Mouse (Mus musculus) hindbrain, embryonic 14.5 days (tissue): ENCODE measurements around the gene Psma6. TPM values are rescaled to one million over a fixed set of nuclear protein-coding genes. Genes with fewer than 3 reads are reported as not detected.

Experiments used
- ATAC-seq: fragments of 200-750 bp; cut with Nextera tagmentation; 2 replicates; pipeline ENCODE4 v1.8.0; 2017; ENCODE audit warnings: moderate number of reproducible peaks, mild to moderate bottlenecking, moderate TSS enrichment, moderate library complexity; ENCODE audit not compliant: low FRiP score
- DNase-seq: peaks from one replicate; pipeline ENCODE4 v3.0.0-alpha.2; 2015; ENCODE audit warnings: low spot score
- H3K27ac ChIP-seq: fragments of 300-500 bp; sonication (generic); 2 replicates; pipeline ENCODE4 v1.5.1; 2014; ENCODE audit warnings: mild to moderate bottlenecking, moderate library complexity
- H3K27me3 ChIP-seq: fragments of 300-500 bp; sonication (generic); 2 replicates; pipeline ENCODE4 v1.6.1; 2014; ENCODE audit warnings: mild to moderate bottlenecking, low read length, mixed read lengths; ENCODE audit not compliant: control insufficient read depth, insufficient read depth
- H3K36me3 ChIP-seq: fragments of 300-500 bp; sonication (generic); replicated peaks from 2 replicates; pipeline ENCODE4 v1.6.1; 2014; ENCODE audit not compliant: control insufficient read depth, insufficient read depth
- H3K4me1 ChIP-seq: fragments of 300-500 bp; sonication (generic); replicated peaks from 2 replicates; pipeline ENCODE4 v1.6.1; 2014; ENCODE audit warnings: antibody characterized with exemption, low read length, mixed read lengths; ENCODE audit not compliant: control insufficient read depth, insufficient read depth
- H3K4me2 ChIP-seq: fragments of 300-500 bp; sonication (generic); replicated peaks from 2 replicates; pipeline ENCODE4 v1.6.1; 2014; ENCODE audit warnings: mild to moderate bottlenecking, moderate library complexity
- H3K4me3 ChIP-seq: fragments of 300-500 bp; sonication (generic); replicated peaks from 2 replicates; pipeline ENCODE4 v1.5.1; 2014; ENCODE audit warnings: mild to moderate bottlenecking, low read length
- H3K9ac ChIP-seq: fragments of 300-500 bp; sonication (generic); 2 replicates; pipeline ENCODE4 v1.6.1; 2014
- H3K9me3 ChIP-seq: fragments of 300-500 bp; sonication (generic); 2 replicates; pipeline ENCODE4 v1.6.1; 2016; ENCODE audit warnings: low read length; ENCODE audit not compliant: control insufficient read depth
- WGBS: fragments of 180-500 bp; shearing (Covaris S2); extraction: QIAGEN DNeasy Blood & Tissue Kit; methylation state at CpG from one replicate; pipeline ENCODE4 v1.1.7; 2014; 5-methylcytosine and 5-hydroxymethylcytosine counted together
- polyA plus RNA-seq: library from polyadenylated mRNA; unstranded; fragments of >200 nt; fragmentation: Nextera tagmentation; extraction: Ambion mirVana; gene quantifications from 2 replicates; pipeline ENCODE4 v1.2.1, GENCODE M21; 2014

Gene Psma6
- polyA plus RNA-seq, 1 experiment from 2014 or later: 442 TPM

GRCm38 (mm10) chr12:55463992-55464845 is 80.2 kb downstream of the Psma6 start:
- Histone ChIP-seq H3K4me2 (peak overlapping the region; percentile 25), H3K4me1 (peaks cover 25% of the 10 kb centered on the region), H3K27ac (peak overlapping the region; percentile 71), H3K27me3 (no peaks in the 10 kb centered on the region), H3K9me3 (no peaks in the 10 kb centered on the region), H3K36me3 (no peaks in the 10 kb centered on the region), H3K9ac (no peak overlapping the region), H3K4me3 (no peak overlapping the region)
- ATAC-seq: peak; percentile 73
- WGBS: 24% methylated on average over 16 of the region's 16 CpGs
- peak; percentile 57 for DNase-seq

GRCm38 (mm10) chr12:55464846-55465361 is 80.9 kb downstream of the Psma6 start:
- ATAC-seq: no peak

GRCm38 (mm10) chr12:55465401-55465983 is 81.5 kb downstream of the Psma6 start:
- Histone ChIP-seq H3K4me3 (no peak overlapping the region), H3K9me3 (no peaks in the 10 kb centered on the region), H3K27ac (peak overlapping the region; percentile 71; the same call in 1 of the 2 replicates), H3K4me1 (peaks cover 25% of the 10 kb centered on the region), H3K27me3 (no peaks in the 10 kb centered on the region), H3K4me2 (no peak overlapping the region), H3K9ac (no peak overlapping the region), H3K36me3 (no peaks in the 10 kb centered on the region)
- ATAC-seq (no peak), DNase-seq (no peak)
- 76% methylated on average over 17 of the region's 17 CpGs for WGBS

More at GRCm38 (mm10) chr12:55464846-55465361, 80.9 kb downstream of the Psma6 start:
- WGBS: 42% methylated on average over 14 of the region's 14 CpGs
- Histone ChIP-seq H3K4me2 (peak overlapping the region; percentile 25; the same call in 1 of the 2 replicates), H3K36me3 (no peaks in the 10 kb centered on the region), H3K4me1 (peaks cover 25% of the 10 kb centered on the region), H3K9me3 (no peaks in the 10 kb centered on the region), H3K9ac (peak overlapping the region; percentile 29; the same call in 1 of the 2 replicates), H3K4me3 (no peak overlapping the region), H3K27me3 (no peaks in the 10 kb centered on the region), H3K27ac (peak overlapping the region; percentile 71)
- no peak for DNase-seq

- Histone ChIP-seq H3K27ac (no peak overlapping the region), H3K27me3 (no peaks in the 10 kb centered on the region), H3K36me3 (no peaks in the 10 kb centered on the region), H3K9ac (no peak overlapping the region), H3K4me1 (peaks cover 25% of the 10 kb centered on the region), H3K9me3 (no peaks in the 10 kb centered on the region), H3K4me3 (no peak overlapping the region), H3K4me2 (no peak overlapping the region)
- 0 out of 2 replicates have a peak, but pooled peaks have one; percentile 25 for ATAC-seq
- DNase-seq: no peak
- WGBS: 40% methylated on average over 7 of the region's 7 CpGs
These were observed 82.2 kb downstream of the Psma6 start for GRCm38 (mm10) chr12:55466088-55466701.

GRCm38 (mm10) chr12:55466816-55467215 is 82.8 kb downstream of the Psma6 start:
- ATAC-seq: no peak
- H3K27ac ChIP-seq: no peak overlapping the region

GRCm38 (mm10) chr12:55467331-55468180 is 83.5 kb downstream of the Psma6 start:
- H3K27ac ChIP-seq: no peak overlapping the region
- ATAC-seq (no peak), DNase-seq (no peak)
- no peaks in the 10 kb centered on the region for H3K9me3 ChIP-seq
- H3K4me3 ChIP-seq: no peak overlapping the region
- WGBS: 36% methylated on average over 10 of the region's 10 CpGs
- H3K36me3 ChIP-seq: no peaks in the 10 kb centered on the region
- no peaks in the 10 kb centered on the region for H3K27me3 ChIP-seq
- no peak overlapping the region for H3K4me2 ChIP-seq
- H3K4me1 ChIP-seq: peaks cover 25% of the 10 kb centered on the region
- H3K9ac ChIP-seq: no peak overlapping the region

More at GRCm38 (mm10) chr12:55466816-55467215, 82.8 kb downstream of the Psma6 start:
- Histone ChIP-seq H3K27me3 (no peaks in the 10 kb centered on the region), H3K4me3 (no peak overlapping the region), H3K36me3 (no peaks in the 10 kb centered on the region), H3K9ac (no peak overlapping the region), H3K4me1 (peaks cover 25% of the 10 kb centered on the region), H3K9me3 (no peaks in the 10 kb centered on the region), H3K4me2 (no peak overlapping the region)
- DNase-seq: no peak
- 66% methylated on average over 5 of the region's 5 CpGs for WGBS

Other genes starting within 250 kb of the Psma6 start
- 70.5 and 73.5 TPM in 2 replicates for gene Srp54b, start 229.1 kb upstream of the Psma6 start, polyA plus RNA-seq
- gene 1700047I17Rik2, start 184.6 kb upstream of the Psma6 start, polyA plus RNA-seq: not detected in 2 replicates
- 80.3 and 91.3 TPM in 2 replicates for gene Srp54c, start 154.1 kb upstream of the Psma6 start, polyA plus RNA-seq
- 7.9 and 10.7 TPM in 2 replicates for gene 1110008L16Rik, start 84.6 kb upstream of the Psma6 start, polyA plus RNA-seq
- 23.4 and 24.2 TPM in 2 replicates for gene Ppp2r3c, start 81.2 kb upstream of the Psma6 start, polyA plus RNA-seq
- gene Nfkbia, start 108.4 kb downstream of the Psma6 start, polyA plus RNA-seq: 59.7 and 63.9 TPM in 2 replicates
- gene Aldoart2, start 181.0 kb downstream of the Psma6 start, polyA plus RNA-seq: not detected in 2 replicates
- gene Insm2, start 215.2 kb downstream of the Psma6 start, polyA plus RNA-seq: 0.90 and 1.7 TPM in 2 replicates